Mouse (Mus musculus): ENCODE measurements around the gene Zfp839.

DNA sequence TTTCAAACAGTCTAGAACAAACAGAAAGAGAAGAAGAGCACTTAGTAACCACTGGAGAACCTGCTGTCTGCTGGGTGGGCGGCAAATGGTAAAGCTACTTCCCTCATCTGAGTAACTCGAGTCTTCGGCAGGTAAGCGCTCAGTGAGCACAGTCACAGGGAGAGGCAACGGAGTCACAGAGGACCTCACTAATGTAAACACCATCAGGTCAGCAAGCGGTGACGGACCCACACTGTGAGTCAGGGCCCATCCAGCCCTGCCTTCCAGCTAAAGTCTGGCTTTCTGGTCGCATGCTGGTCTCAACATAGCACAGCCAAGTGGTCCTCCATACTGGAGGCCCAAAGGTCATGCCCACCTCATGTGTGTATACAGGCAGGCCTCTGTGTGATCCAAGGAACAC, 30.7 kb upstream of the Zfp839 start:
- TF ChIP-seq FLI1 (IDR thresholded peaks at IDR 0.05; ENCODE audit: low read length) = no peak
- TF ChIP-seq GATA1 (IDR thresholded peaks at IDR 0.05; ENCODE audit: borderline replicate concordance, low read length) = no peak

Measured in megakaryocyte, embryonic 14.5 days (primary cell).